Mouse (Mus musculus) kidney, postnatal 4 days (tissue): Measurements from ENCODE around the gene Ppfia2.

Experiments
- DNase-seq, 2 experiments: peaks; one replicate each; pipeline ENCODE4 v3.0.0; 2021; ENCODE audit warnings: mixed read lengths in 2 of 2

The Ppfia2 gene

GRCm38 (mm10) chr10:106924334-106924733, 454.2 kb downstream of the Ppfia2 start:
- no peak for DNase-seq

DNA sequence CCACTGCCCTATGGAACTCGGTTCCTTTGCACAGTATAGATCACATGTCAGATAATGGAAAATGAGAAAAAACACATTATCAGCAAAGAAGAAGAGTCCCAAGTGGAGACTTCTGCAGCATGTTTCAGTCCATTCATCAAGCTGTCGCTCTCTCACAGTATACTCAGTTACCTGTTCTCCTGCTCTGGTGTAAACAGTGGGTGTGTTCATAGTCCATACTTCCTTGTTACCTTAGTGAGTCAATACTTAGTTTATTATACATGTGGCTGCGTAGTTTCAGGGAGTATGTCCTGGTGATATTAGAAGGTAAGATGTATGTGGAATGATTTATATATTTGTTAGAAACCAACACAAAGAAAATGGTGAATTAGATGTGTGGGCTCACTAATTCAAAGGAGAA, 454.7 kb downstream of the Ppfia2 start:
- DNase-seq = no peak

- DNase-seq = no peak
These were observed 458.6 kb downstream of the Ppfia2 start for GRCm38 (mm10) chr10:106928576-106929332.

DNA sequence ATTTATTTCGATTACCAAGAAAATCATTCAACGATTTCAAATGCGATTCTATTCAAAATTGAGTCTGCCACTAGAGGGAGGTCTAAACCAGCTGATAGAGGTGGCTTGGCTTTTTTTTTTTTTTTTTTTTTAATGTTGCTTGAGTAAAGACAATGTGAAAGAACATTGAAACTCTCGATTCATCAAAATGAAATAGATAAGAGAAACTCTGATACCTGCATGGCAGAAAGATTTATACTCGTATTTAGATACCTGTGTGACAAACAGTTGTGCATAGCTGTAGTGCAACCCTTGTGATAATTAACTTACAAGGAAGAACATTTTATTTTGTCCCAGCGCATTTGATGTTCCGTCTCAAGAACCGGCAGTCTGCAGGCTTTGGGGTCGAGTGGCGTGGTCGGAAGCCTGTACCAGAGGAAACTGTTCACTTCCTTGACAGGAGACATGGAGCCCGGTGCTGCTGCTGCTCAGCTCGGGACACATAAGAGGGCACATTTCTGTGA, 462.5 kb downstream of the Ppfia2 start:
- DNase-seq = peak; percentile 4 to 16

GRCm38 (mm10) chr10:106936996-106937395, 466.9 kb downstream of the Ppfia2 start:
- no peak for DNase-seq

- no peak for DNase-seq
These were observed 468.7 kb downstream of the Ppfia2 start for GRCm38 (mm10) chr10:106938851-106939250.

- no peak for DNase-seq
These were observed 469.3 kb downstream of the Ppfia2 start for GRCm38 (mm10) chr10:106939441-106939840.

DNA sequence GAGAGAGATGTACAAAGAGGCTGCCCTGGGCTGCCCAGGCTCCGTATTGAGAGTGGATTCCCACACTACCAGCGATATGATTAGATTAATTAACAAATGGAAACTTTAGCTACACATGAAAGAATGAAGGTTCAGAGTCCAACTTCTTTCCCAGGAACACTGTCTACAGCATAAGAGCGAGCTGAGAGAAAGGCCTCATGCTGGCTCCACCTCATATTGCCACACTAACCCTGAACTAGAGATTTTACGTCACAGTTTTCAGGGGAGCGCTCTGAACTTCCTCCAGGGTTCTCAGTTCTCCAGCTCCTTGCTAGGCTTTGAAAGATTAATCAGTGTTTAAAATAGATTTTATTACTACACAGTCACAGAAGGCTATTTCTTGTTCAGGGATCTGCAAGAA, 471.2 kb downstream of the Ppfia2 start:
- DNase-seq = no peak

GRCm38 (mm10) chr10:106959026-106959425, 488.9 kb downstream of the Ppfia2 start:
- DNase-seq = no peak

DNA sequence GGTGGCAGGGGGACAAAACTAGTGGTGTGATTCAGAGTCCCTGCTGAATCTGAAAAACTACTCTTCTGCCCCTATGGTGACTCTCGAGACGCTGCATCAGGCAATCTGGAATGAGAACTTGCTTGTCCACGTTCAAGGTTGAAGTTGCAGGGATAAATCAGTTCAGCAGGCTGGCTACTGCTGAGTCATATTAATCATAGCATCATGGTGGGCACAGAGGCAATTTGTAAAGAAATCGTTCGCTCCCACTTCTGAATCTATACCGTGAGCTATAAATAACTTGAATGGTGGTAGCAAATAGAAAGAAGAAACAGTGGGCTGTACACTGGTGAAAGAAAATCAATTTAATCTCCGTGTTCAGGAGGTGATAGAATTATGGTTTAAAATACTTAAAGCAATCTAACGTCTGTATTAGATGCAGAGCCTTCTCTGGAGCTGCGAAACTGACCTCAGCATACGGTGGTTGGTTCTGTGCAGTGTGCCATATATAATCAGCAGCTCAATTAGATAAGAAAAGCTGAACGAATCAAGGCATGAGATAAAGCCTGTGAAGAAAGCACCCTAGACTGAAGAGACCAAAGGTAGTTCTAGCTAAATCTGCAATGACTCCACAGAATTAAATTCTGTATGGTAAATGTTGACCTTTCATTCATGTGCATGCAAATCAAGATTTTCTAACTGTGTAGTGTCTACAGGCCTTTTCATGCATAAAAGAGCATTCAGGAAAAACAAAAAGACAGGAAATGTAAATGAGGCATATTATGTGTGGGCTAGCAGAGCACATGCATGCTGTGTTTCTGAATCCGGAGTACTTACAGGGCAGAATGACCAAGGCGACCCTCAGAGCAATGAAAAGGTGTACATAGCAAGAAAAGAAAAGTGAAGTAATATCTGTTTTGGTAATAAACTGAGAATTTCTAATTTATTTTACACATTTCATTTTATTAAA, 505.3 kb downstream of the Ppfia2 start:
- no peak for DNase-seq
